Mouse (Mus musculus): ENCODE measurements at regions not wholly inside any gene's neighbourhood (a gene's known extent, or its start where the extent isn't known, plus 50 kb on each side); places are given as distances from the start of the nearest gene placed in this dataset.

GRCm38 (mm10) chr4:10607855-10608576, 266.3 kb upstream of the 2610301B20Rik start:
- TF ChIP-seq CTCF (IDR thresholded peaks at IDR 0.05; ENCODE audit: low read depth) (no peak), EP300 (IDR thresholded peaks at IDR 0.05; ENCODE audit: low read depth) (no peak)

All from liver, postnatal 0 days (tissue).